Mouse (Mus musculus) small intestine, adult 2 months (tissue): Measurements from ENCODE around the gene Stim1.
"Not testable (repeated sequence)": the region's sequence is repeated elsewhere in the genome, so short reads cannot be mapped to it uniquely, and the experiment has no call there.

Experiments
- CTCF ChIP-seq: fragments of 200-500 bp; IDR thresholded peaks from 2 replicates; pipeline ENCODE4 v1.5.1; 2012; ENCODE audit warnings: low read depth, mild to moderate bottlenecking, control low read depth, inconsistent platforms, low read length, moderate library complexity, mixed read lengths; ENCODE audit not compliant: insufficient replicate concordance, insufficient read length; ENCODE audit errors: extremely low read depth
- POLR2A ChIP-seq: fragments of 200-500 bp; IDR thresholded peaks from 2 replicates; pipeline ENCODE4 v1.6.1; 2012; ENCODE audit warnings: low read depth, mild to moderate bottlenecking, control low read depth, inconsistent platforms, low read length, moderate library complexity

DNA sequence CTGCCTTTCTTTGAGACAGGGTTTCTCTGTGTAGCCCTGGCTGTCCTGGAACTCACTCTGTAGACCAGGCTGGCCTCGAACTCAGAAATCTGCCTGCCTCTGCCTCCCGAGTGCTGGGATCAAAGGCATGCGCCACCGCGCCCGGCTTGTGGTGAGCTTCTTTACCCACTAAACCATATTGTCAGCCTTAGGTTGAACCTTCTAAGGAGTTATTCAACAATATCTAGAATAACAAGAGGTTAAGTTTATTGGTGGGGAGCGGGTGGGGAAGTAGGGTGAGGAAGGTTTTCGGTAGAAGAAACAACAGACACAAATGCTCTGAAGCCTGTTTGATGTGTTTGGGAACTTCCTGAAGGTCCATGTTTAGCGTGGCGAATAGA lies 1.6 kb upstream of the Stim1 start:
- TF ChIP-seq POLR2A, CTCF: not testable (repeated sequence)
